Mouse (Mus musculus) midbrain, embryonic 14.5 days (tissue): ENCODE results near the gene P4ha1. TPM values are rescaled to one million over a fixed set of nuclear protein-coding genes. Genes with fewer than 3 reads are reported as not detected.
"Not testable (repeated sequence)": the region's sequence is repeated elsewhere in the genome, so short reads cannot be mapped to it uniquely, and the experiment has no call there.

ENCODE experiments used
- ATAC-seq: fragments of 200-750 bp; cut with Nextera tagmentation; 2 replicates; pipeline ENCODE4 v1.8.0; 2017; ENCODE audit warnings: moderate number of reproducible peaks, moderate library complexity; ENCODE audit not compliant: low FRiP score, low TSS enrichment
- DNase-seq: peaks from one replicate; pipeline ENCODE4 v3.0.0-alpha.2; 2015
- H3K27ac ChIP-seq: fragments of 300-500 bp; sonication (generic); replicated peaks from 2 replicates; pipeline ENCODE4 v1.5.1; 2014; ENCODE audit warnings: mild to moderate bottlenecking, low read depth, low read length, moderate library complexity
- H3K27me3 ChIP-seq: fragments of 300-500 bp; sonication (generic); 2 replicates; pipeline ENCODE4 v1.6.1; 2014; ENCODE audit warnings: low read length, control low read depth, mixed read lengths; ENCODE audit not compliant: control insufficient read depth, insufficient read depth
- H3K36me3 ChIP-seq: fragments of 300-500 bp; sonication (generic); 2 replicates; pipeline ENCODE4 v1.6.1; 2014; ENCODE audit warnings: low read length, control low read depth; ENCODE audit not compliant: control insufficient read depth, insufficient read depth
- H3K4me1 ChIP-seq: fragments of 300-500 bp; sonication (generic); 2 replicates; pipeline ENCODE4 v1.6.1; 2014; ENCODE audit warnings: mild to moderate bottlenecking, antibody characterized with exemption, low read length, control low read depth; ENCODE audit not compliant: control insufficient read depth, insufficient read depth
- H3K4me2 ChIP-seq: fragments of 300-500 bp; sonication (generic); 2 replicates; pipeline ENCODE4 v1.6.1; 2014; ENCODE audit warnings: mild to moderate bottlenecking, low read length, moderate library complexity
- H3K4me3 ChIP-seq: fragments of 300-500 bp; sonication (generic); replicated peaks from 2 replicates; pipeline ENCODE4 v1.5.1; 2014; ENCODE audit warnings: low read depth, low read length
- H3K9ac ChIP-seq: fragments of 300-500 bp; sonication (generic); replicated peaks from 2 replicates; pipeline ENCODE4 v1.6.1; 2014; ENCODE audit warnings: mild to moderate bottlenecking, low read length, moderate library complexity
- H3K9me3 ChIP-seq: fragments of 300-500 bp; sonication (generic); 2 replicates; pipeline ENCODE4 v1.6.1; 2016; ENCODE audit warnings: low read length, control low read depth, mixed read lengths; ENCODE audit not compliant: control insufficient read depth
- WGBS: fragments of 180-500 bp; shearing (Covaris S2); extraction: QIAGEN DNeasy Blood & Tissue Kit; methylation state at CpG from one replicate; pipeline ENCODE4 v1.1.7; 2014; 5-methylcytosine and 5-hydroxymethylcytosine counted together
- polyA plus RNA-seq: library from polyadenylated mRNA; unstranded; fragments of >200 nt; fragmentation: Nextera tagmentation; extraction: Ambion mirVana; gene quantifications from 2 replicates; pipeline ENCODE4 v1.2.1, GENCODE M21; 2014

Gene P4ha1
- polyA plus RNA-seq, 1 experiment from 2014 or later = 22.4 TPM

- no peak overlapping the region for H3K9ac ChIP-seq
- 55% methylated on average over 8 of the region's 8 CpGs for WGBS
- no peaks in the 10 kb centered on the region for H3K27me3 ChIP-seq
- H3K9me3 ChIP-seq = no peaks in the 10 kb centered on the region
- H3K4me3 ChIP-seq = no peak overlapping the region
- DNase-seq = peak; percentile 36
- no peak overlapping the region for H3K4me2 ChIP-seq
- H3K27ac ChIP-seq = no peak overlapping the region
- no peaks in the 10 kb centered on the region for H3K36me3 ChIP-seq
- no peaks in the 10 kb centered on the region for H3K4me1 ChIP-seq
- ATAC-seq = no peak
Measured at GRCm38 (mm10) chr10:59289062-59289461, 34.0 kb upstream of the P4ha1 start.

GRCm38 (mm10) chr10:59291536-59291935, 31.6 kb upstream of the P4ha1 start:
- no peak overlapping the region for H3K9ac ChIP-seq
- DNase-seq (no peak), ATAC-seq (no peak)
- WGBS = 58% methylated on average over 3 of the region's 3 CpGs
- no peaks in the 10 kb centered on the region for H3K36me3 ChIP-seq
- no peaks in the 10 kb centered on the region for H3K4me1 ChIP-seq
- no peak overlapping the region for H3K27ac ChIP-seq
- H3K9me3 ChIP-seq = no peaks in the 10 kb centered on the region
- no peaks in the 10 kb centered on the region for H3K27me3 ChIP-seq
- no peak overlapping the region for H3K4me2 ChIP-seq
- no peak overlapping the region for H3K4me3 ChIP-seq

- H3K4me3 ChIP-seq = no peak overlapping the region
- no peaks in the 10 kb centered on the region for H3K4me1 ChIP-seq
- no peaks in the 10 kb centered on the region for H3K9me3 ChIP-seq
- no peak for DNase-seq
- no peak overlapping the region for H3K9ac ChIP-seq
- no peak overlapping the region for H3K27ac ChIP-seq
- WGBS = 86% methylated on average over 7 of the region's 7 CpGs
- ATAC-seq = no peak
- no peak overlapping the region for H3K4me2 ChIP-seq
- no peaks in the 10 kb centered on the region for H3K36me3 ChIP-seq
- H3K27me3 ChIP-seq = no peaks in the 10 kb centered on the region
Measured at GRCm38 (mm10) chr10:59292079-59292478, 31.0 kb upstream of the P4ha1 start.

- no peak overlapping the region for H3K27ac ChIP-seq
- no peak overlapping the region for H3K4me3 ChIP-seq
- DNase-seq = peak; percentile 89
- no peak overlapping the region for H3K9ac ChIP-seq
- H3K4me2 ChIP-seq = no peak overlapping the region
- H3K36me3 ChIP-seq = no peaks in the 10 kb centered on the region
- no peaks in the 10 kb centered on the region for H3K27me3 ChIP-seq
- no peaks in the 10 kb centered on the region for H3K4me1 ChIP-seq
- WGBS = 28% methylated on average over 4 of the region's 4 CpGs
- ATAC-seq = peak; percentile 35; the same call in 1 of the 2 replicates
- H3K9me3 ChIP-seq = no peaks in the 10 kb centered on the region
Measured at GRCm38 (mm10) chr10:59292558-59292957, 30.5 kb upstream of the P4ha1 start.

- Histone ChIP-seq H3K9me3 (no peaks in the 10 kb centered on the region), H3K27ac (no peak overlapping the region), H3K4me3 (no peak overlapping the region), H3K36me3 (no peaks in the 10 kb centered on the region), H3K4me1 (no peaks in the 10 kb centered on the region), H3K27me3 (no peaks in the 10 kb centered on the region), H3K4me2 (no peak overlapping the region), H3K9ac (no peak overlapping the region)
- ATAC-seq (no peak), DNase-seq (peak; percentile 81)
- 72% methylated on average over 8 of the region's 8 CpGs for WGBS
Measured at GRCm38 (mm10) chr10:59295241-59295811, 27.8 kb upstream of the P4ha1 start.

GRCm38 (mm10) chr10:59296261-59296660, 26.8 kb upstream of the P4ha1 start:
- Histone ChIP-seq H3K36me3 (no peaks in the 10 kb centered on the region), H3K4me2 (no peak overlapping the region), H3K27ac (no peak overlapping the region), H3K4me3 (no peak overlapping the region), H3K27me3 (no peaks in the 10 kb centered on the region), H3K9me3 (no peaks in the 10 kb centered on the region), H3K9ac (no peak overlapping the region), H3K4me1 (no peaks in the 10 kb centered on the region)
- 32% methylated on average over 5 of the region's 5 CpGs for WGBS
- DNase-seq (peak; percentile 87), ATAC-seq (peak; percentile 59; the same call in 1 of the 2 replicates)

GRCm38 (mm10) chr10:59302671-59303070, 20.4 kb upstream of the P4ha1 start:
- not testable (repeated sequence) for H3K4me2 ChIP-seq, H3K9me3 ChIP-seq, H3K4me3 ChIP-seq, ATAC-seq, H3K9ac ChIP-seq, H3K27me3 ChIP-seq, H3K36me3 ChIP-seq, H3K4me1 ChIP-seq, DNase-seq, H3K27ac ChIP-seq
- 95% methylated on average over 12 of the region's 12 CpGs for WGBS

GRCm38 (mm10) chr10:59308993-59309715, 13.9 kb upstream of the P4ha1 start:
- DNase-seq = peak; percentile 68

GRCm38 (mm10) chr10:59310124-59310523, 13.0 kb upstream of the P4ha1 start:
- no peaks in the 10 kb centered on the region for H3K27me3 ChIP-seq
- WGBS = 62% methylated on average over 2 of the region's 2 CpGs
- H3K4me3 ChIP-seq = no peak overlapping the region
- H3K4me1 ChIP-seq = no peaks in the 10 kb centered on the region
- no peak for DNase-seq
- no peak overlapping the region for H3K4me2 ChIP-seq
- H3K36me3 ChIP-seq = no peaks in the 10 kb centered on the region
- no peaks in the 10 kb centered on the region for H3K9me3 ChIP-seq
- no peak overlapping the region for H3K27ac ChIP-seq
- no peak overlapping the region for H3K9ac ChIP-seq
- ATAC-seq = no peak

More at GRCm38 (mm10) chr10:59308993-59309715, 13.9 kb upstream of the P4ha1 start:
- Histone ChIP-seq H3K4me1 (no peaks in the 10 kb centered on the region), H3K9ac (no peak overlapping the region), H3K9me3 (no peaks in the 10 kb centered on the region), H3K4me2 (no peak overlapping the region), H3K36me3 (no peaks in the 10 kb centered on the region), H3K4me3 (no peak overlapping the region), H3K27me3 (no peaks in the 10 kb centered on the region), H3K27ac (no peak overlapping the region)
- 53% methylated on average over 3 of the region's 3 CpGs for WGBS
- no peak for ATAC-seq
